Mouse (Mus musculus) 3134 (cell line): ENCODE data around the gene Cd72.
"Not testable (repeated sequence)": the region's sequence is repeated elsewhere in the genome, so short reads cannot be mapped to it uniquely, and the experiment has no call there.

Experiments used
- DNase-seq: peaks from one replicate; pipeline ENCODE4 v3.0.0-alpha.2; 2011; ENCODE audit warnings: low spot score; ENCODE audit not compliant: insufficient read length; ENCODE audit errors: extremely low read depth

The Cd72 gene

DNA sequence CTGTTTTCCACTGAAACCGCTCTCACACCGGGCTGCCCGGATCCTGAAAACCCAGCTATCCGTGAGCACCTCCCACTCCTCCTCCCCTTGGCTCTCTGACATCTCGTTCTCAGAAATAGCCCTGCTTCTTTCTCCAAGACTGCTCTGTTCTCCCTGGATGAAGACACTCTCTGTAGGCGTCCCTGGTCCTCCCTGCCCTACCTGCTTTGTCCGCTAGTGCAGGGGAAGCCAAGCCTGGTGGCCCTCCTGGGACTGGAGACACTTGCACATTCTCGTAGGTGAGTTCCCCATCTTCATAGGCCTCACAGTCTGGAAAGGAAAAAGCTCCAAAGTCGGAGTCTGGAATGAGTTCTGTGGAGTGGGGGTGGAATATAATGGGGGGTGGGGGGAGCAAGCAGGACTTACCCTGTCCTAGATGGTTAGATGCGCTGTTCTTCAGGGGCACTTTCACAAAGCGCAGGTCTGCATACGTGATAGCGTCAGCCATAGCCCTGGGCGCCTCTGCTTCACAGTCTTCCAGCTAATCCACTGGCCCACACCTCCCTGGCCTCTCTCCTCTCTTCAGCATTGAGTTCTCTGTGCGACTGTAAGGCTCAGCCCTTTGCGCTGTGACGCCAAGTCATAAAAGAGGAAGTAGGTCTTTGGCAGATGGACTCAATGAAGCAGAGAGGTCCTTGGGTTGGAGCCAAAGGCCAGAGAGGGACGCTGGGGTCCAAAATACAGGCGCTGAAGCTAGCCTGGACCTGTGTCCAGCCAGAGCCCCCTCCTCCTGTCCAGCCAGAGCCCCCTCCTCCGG lies at the start of gene Cd72:
Gene Cd72, minus strand, starts transcription at position 588 of the 796 bp plus-strand sequence.
- DNase-seq: no peak

DNA sequence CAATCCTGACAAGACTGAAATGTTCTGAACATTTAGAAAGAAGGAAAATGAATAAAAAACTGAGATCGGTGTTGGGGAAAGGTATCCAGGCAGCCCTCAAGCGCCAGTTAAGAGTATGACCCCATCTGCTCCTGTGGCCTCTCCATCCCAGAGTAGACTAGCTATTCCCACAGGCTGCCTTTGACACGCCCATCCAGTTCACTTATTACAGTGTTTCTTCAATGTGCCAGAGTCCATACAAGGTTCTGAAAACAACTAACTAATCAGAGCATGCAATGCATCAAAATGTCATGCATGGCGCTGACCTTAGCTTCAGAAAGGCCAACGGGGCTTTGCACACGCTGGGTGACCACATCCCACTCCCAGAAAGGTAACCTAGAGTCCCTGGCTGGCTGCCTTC lies 49.1 kb upstream of the Cd72 start:
- no peak for DNase-seq

DNA sequence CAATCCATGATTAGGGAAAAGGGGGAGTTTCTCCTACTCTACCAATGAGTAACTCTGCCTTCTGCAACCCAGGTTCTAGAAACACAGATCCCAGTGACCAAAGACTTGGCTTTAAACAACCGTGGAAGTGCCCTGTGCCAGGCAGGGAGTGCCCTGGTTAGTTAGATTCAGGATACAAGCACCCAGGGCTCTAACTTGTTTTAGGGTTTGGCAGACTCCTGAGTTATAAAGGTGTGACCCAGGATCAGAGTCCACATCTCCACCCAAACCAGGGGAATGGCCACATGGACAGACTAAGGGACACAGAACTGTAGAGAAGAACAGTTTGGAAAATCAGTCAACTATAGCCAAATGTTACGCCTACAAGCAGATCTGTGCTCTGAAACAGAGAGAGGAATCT lies 48.6 kb upstream of the Cd72 start:
- no peak for DNase-seq

DNA sequence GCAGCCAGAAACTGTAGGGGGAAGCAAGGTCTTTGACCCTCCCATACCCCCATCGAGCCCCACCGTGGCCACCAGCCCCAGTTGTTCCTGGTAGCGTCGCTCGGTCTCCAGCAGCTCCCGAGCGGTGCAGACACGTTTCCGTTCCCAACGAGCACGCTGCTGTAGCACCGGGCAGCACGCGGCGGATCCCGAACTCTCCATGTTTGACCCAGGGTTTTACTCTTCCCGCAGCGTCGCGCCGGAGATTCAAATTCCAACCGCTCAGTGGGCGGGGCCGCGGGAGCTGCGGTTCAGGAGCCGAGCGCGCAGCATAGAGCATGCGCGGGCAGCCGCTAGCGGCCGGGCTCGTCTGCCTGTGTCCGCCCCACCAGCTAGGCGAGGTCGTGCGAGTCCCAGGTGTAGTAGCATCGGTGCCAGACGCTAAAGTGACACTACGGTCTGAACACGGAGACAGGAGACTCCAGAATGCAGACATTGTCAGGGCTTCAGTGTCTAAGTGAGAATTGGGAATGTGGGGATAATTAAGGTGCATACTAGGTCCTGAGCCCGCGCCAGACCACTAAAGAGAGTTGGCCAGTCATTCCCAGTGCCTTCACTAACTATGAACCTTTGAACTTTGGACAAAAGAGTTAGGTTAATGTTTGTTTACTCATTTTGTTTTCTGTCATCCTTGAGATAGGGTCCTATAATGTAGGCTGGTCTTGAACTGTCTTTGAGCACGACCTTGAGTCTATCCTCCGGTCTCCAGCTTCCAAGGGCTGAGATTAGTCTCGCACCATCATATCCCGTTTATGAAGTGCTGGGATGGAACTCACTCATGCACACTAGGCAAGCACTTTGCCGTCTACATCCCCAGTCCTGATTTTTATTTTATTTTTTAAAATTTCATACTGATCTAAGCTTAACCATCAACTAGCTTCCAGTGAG lies 45.2 kb upstream of the Cd72 start, which contains the start of gene Arhgef39:
Gene Arhgef39, minus strand, starts transcription at position 289 of the 927 bp plus-strand sequence.
- DNase-seq: peak; percentile 90

DNA sequence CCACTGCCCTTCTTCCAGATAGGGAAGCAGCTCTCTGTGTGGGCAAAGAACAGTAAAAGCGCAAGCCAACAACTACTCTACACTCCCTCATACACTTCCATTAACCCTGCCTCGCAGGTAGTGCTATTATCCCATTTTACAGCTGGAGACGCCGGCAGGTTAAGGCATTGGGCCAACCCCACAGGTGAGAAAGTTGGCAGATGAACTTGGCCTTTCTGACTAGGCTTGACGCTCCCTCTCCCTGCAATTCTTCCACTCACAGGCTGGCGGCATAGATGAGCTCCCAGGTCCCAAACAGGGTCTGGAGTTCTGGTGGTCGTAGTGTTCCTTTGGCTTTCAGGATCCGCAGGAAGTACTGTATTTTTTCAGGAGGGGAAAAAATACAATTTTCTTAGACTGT lies 44.6 kb upstream of the Cd72 start:
- DNase-seq: no peak

DNA sequence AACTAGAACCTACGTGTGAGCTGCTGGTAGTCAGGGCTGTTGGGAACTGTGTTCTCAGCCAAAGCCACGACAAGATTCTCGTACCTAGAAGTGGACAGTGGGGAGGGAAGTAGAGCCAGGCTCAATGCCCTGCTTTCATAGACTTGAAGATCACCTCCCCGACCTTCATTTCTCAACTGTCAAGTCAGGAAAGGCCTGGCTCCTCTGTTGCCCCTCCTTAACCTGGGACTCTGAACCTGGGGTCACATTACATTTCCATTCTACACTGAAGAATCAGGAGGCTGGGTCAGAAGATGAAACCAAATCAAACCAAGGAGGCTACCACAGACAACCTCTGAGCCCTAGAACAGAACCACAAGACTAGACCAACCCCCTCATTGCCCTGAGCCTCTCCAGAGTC lies 43.5 kb upstream of the Cd72 start:
- DNase-seq: no peak

DNA sequence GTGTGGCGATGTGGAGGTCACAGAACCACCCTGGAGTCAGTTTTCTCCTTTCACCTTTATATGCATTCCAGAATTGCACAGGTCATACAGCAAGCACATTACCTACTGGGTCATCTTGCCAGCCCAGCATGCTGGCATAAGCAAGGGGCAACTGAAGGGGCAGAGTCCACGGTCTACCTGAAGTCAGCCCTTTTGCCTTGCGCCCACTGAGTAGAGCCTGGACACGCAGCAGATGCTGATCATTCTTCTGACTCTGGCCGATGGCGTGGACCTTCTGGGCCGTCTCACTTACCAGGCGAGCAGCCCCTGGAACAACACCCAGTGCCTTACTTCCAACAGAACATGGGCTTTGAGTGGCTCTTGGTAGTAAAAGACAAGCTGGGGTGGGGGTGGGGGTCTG lies 43.0 kb upstream of the Cd72 start:
- no peak for DNase-seq

DNA sequence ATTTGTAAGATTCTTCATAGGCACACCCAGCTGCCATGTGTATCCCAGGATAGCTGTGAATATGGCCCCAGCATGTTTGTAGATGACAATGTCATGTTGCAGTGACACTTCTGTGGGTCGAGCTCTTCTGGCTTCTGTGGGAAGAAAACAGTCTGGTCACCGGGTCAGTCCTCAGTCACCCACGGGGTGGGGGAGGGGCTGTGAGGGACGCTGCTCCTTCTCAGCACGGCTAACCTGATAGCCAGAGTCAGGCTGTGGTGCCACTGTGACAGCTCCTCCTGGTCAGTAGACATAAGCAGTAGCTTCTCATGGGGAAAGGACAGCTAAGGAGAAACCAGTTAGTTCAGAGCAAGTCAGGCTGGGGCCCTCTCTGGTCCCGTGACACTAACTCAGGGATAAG lies 42.2 kb upstream of the Cd72 start:
- DNase-seq: no peak

DNA sequence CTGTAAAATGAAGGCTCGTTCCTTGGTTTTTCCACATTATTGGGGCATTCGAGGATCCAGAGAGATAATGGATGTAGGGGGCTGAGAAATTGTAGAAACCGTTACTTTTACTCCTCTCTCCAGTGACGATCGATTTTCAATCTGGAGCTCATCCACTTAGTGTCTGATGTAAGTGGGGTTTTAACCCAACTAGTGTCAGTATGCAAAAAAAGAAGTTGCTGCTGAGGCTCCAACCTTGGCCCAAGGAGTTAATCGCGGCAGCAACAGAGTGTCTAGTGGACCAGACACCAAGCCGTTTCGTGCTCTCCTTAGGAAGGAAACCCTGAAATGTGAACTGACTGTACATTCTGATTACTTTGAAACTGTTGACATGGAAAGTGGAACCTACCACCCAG lies 39.4 kb upstream of the Cd72 start:
- no peak for DNase-seq

GRCm38 (mm10) chr4:43493186-43493845 lies 38.9 kb upstream of the Cd72 start:
- peak; percentile 97 for DNase-seq

GRCm38 (mm10) chr4:43492821-43493185 lies 38.4 kb upstream of the Cd72 start, which contains the start of gene Ccdc107:
Gene Ccdc107, plus strand, starts transcription at chr4:43492900.
- DNase-seq: peak; percentile 99

- DNase-seq: no peak
These were observed 37.8 kb upstream of the Cd72 start for GRCm38 (mm10) chr4:43492101-43492820.

DNA sequence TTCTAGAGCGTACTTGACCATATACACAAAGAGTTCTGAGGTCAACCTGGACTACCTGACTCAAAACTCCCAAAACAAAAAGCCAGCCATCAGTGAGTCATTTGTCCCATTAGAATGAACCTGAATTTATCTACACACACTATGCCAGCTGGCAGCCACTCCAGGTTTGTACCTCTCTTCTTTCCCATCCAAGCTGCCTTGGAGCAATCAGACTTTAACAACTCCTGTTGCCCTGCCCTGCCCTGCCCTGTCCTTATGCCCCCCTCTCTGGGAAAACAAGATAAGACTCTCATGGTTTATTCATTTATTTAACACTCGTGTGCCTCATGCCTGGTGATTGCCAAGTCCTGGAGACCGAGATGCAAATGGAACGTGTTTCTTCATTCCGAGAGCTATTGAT lies 36.4 kb upstream of the Cd72 start:
- DNase-seq: no peak

- DNase-seq: no peak
These were observed 35.2 kb upstream of the Cd72 start for GRCm38 (mm10) chr4:43489611-43490010.

DNA sequence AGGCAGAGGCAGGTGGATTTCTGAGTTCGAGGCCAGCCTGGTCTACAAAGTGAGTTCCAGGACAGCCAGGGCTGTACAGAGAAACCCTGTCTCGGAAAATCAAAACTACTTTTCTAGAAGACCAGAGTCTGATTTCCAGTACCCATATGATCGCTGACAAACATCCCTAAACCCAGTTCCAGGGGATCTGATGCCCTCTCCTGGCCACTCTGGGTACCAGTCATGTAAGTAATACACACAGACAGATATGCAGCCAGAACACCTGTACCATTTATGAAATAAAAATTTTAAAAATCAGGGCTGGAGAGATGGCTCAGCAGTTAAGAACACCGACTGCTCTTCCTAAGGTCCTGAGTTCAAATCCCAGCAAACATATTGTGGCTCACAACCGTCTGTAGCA lies 31.2 kb upstream of the Cd72 start:
- not testable (repeated sequence) for DNase-seq

GRCm38 (mm10) chr4:43483535-43484091 lies 29.2 kb upstream of the Cd72 start, which contains the start of gene Sit1:
Gene Sit1, minus strand, starts transcription at chr4:43483734.
- no peak for DNase-seq

DNA sequence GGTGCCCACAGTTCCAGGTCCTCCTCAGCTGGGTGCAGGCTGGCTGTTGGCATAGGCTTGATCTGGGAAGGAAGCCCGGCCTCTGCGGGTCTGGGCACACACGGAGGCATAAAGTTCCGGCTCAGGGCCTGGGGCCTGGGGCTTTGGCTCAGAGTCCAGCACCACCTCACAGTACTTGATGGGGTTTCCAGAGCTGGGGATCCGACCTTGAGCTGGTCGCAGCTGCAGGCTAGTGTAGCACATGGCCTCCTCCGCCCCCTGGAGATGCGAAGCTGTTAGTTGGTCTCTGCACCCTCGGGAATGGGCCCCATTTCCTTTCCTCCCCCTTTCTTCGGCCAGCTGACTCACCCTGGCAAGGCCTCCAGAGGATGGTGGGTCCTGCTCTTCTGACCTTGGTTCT lies 28.2 kb upstream of the Cd72 start:
- DNase-seq: peak; percentile 86

DNA sequence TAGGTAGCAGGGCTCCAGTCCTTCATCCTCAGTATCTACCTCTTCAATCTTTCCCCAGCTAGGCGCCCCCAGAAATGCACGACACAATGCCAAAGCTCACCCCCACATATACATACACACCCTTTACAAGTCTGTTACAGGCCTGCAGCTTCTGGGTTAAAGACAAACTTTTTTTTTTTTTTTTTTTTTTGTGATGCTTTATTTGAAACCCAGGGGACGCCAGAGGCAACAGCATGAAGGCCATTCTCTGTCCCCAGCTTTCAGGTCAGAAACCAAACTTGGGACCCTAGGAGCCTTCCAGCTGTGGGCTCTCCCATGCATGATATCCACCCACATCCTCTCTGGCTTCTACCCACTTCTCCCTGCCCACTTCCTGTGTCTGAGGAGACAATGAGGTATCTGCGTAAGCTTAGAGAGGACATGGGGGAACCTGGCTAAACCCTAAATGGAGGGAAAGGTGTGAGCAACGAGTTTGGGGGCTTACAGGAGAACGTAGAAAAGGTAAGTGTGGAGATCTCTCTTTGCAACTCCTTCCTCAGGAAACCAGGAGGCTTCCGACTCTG lies 27.5 kb upstream of the Cd72 start:
- DNase-seq: no peak

GRCm38 (mm10) chr4:43480985-43481384 lies 26.6 kb upstream of the Cd72 start:
- no peak for DNase-seq
